Mouse (Mus musculus) ES-Bruce4 (cell line): ENCODE data around the gene Dnpep. TPM values are rescaled to one million over a fixed set of nuclear protein-coding genes. Genes with fewer than 3 reads are reported as not detected.

Experiments used
- H3K27ac ChIP-seq: 2 replicates; pipeline ENCODE4 v1.5.1; 2012; ENCODE audit warnings: low read length, inconsistent platforms; ENCODE audit not compliant: insufficient read depth
- H3K27me3 ChIP-seq: 2 replicates; pipeline ENCODE4 v1.6.1; 2012; ENCODE audit warnings: mild to moderate bottlenecking, low read length, inconsistent platforms; ENCODE audit not compliant: control insufficient read depth, poor library complexity, insufficient read depth, severe bottlenecking
- H3K36me3 ChIP-seq: 2 replicates; pipeline ENCODE4 v1.6.1; 2012; ENCODE audit warnings: inconsistent platforms, mild to moderate bottlenecking, low read length, moderate library complexity; ENCODE audit not compliant: control insufficient read depth, poor library complexity, insufficient read depth, severe bottlenecking
- H3K4me1 ChIP-seq: one replicate; pipeline ENCODE4 v1.8.1; 2011; ENCODE audit warnings: low read length; ENCODE audit not compliant: control insufficient read depth, insufficient read depth
- H3K4me3 ChIP-seq: 2 replicates; pipeline ENCODE4 v1.5.1; 2011; ENCODE audit warnings: low read depth, mild to moderate bottlenecking, low read length
- H3K9ac ChIP-seq: 2 replicates; pipeline ENCODE4 v1.6.1; 2012; ENCODE audit warnings: low read depth, mild to moderate bottlenecking, inconsistent platforms; ENCODE audit not compliant: poor library complexity, severe bottlenecking
- H3K9me3 ChIP-seq: replicated peaks from 2 replicates; pipeline ENCODE4 v1.6.1; 2012; ENCODE audit warnings: mild to moderate bottlenecking, low read length, inconsistent platforms; ENCODE audit not compliant: control insufficient read depth, poor library complexity, insufficient read depth, severe bottlenecking
- CTCF ChIP-seq: IDR thresholded peaks from one replicate; pipeline ENCODE4 v1.8.1; 2011; ENCODE audit warnings: low read depth, low read length
- EP300 ChIP-seq: IDR thresholded peaks from 2 replicates; pipeline ENCODE4 v1.6.1; 2011; ENCODE audit warnings: low read depth, low read length; ENCODE audit not compliant: insufficient read depth
- POLR2A ChIP-seq: IDR thresholded peaks from one replicate; pipeline ENCODE4 v1.8.1; 2011; ENCODE audit warnings: low read length; ENCODE audit not compliant: insufficient read depth
- polyA plus RNA-seq: library from polyadenylated mRNA; stranded (reverse); fragments of >200 nt; gene quantifications from 2 replicates; pipeline ENCODE4 v1.2.4, GENCODE M21; 2011; ENCODE audit warnings: low read depth; ENCODE audit not compliant: missing spikeins, insufficient read depth, insufficient read length

Gene Dnpep
- polyA plus RNA-seq, 1 experiment = 104 TPM

- H3K36me3 ChIP-seq = no peaks in the 10 kb centered on the region
- no peaks in the 10 kb centered on the region for H3K9me3 ChIP-seq
- H3K4me1 ChIP-seq = no peaks in the 10 kb centered on the region
- H3K27me3 ChIP-seq = no peaks in the 10 kb centered on the region
- no peak overlapping the region for H3K27ac ChIP-seq
- no peak overlapping the region for H3K4me3 ChIP-seq
- TF ChIP-seq CTCF (no peak), EP300 (no peak), POLR2A (no peak)
- H3K9ac ChIP-seq = no peak overlapping the region
Measured at GRCm38 (mm10) chr1:75338091-75338694, 20.4 kb upstream of the Dnpep start.

DNA sequence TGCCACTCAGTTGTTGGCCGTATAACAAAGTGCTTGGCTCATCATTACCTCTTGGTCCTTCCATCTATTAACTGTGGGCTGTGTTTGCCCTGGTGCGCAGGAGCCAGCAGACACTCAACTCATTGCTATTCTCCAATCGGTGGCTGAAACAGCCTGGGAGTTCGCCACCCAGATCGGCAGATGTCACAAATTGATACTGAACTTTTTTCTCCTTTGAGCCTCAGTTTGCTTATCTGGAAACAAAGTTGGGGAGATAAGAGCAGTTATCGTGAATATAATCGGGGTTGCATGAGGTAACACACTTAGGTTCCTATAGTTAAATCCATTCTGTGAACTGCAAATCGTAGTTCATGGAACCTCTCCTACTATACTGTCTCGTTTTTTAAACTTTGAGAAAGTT lies 19.3 kb upstream of the Dnpep start:
- Histone ChIP-seq H3K27ac (no peak overlapping the region), H3K4me1 (no peaks in the 10 kb centered on the region), H3K9me3 (no peaks in the 10 kb centered on the region), H3K9ac (no peak overlapping the region), H3K27me3 (no peaks in the 10 kb centered on the region), H3K36me3 (no peaks in the 10 kb centered on the region), H3K4me3 (no peak overlapping the region)
- no peak for TF ChIP-seq EP300
- TF ChIP-seq POLR2A = no peak
- no peak for TF ChIP-seq CTCF

DNA sequence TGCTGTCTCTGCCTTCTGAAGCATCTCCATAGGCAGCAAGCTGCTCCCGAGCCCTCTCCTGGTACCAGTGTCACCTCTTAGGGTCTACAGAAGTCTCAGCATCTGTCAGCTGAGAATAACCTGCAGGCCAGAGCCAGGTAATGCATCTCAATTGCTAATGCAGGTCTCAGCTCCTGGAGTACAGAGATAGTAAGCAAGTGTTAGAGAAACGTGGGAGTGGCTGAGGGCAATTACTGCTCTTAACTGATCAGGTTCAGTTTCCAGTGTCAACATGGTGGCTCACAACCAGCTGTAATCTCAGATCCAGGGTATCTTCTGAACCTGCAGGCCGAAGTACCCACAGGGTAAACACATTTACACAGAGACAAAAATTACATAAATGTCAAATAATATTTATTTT lies 18.7 kb upstream of the Dnpep start:
- Histone ChIP-seq H3K9me3 (no peaks in the 10 kb centered on the region), H3K4me1 (no peaks in the 10 kb centered on the region), H3K9ac (no peak overlapping the region), H3K27me3 (no peaks in the 10 kb centered on the region), H3K27ac (no peak overlapping the region), H3K4me3 (no peak overlapping the region), H3K36me3 (no peaks in the 10 kb centered on the region)
- no peak for TF ChIP-seq EP300

DNA sequence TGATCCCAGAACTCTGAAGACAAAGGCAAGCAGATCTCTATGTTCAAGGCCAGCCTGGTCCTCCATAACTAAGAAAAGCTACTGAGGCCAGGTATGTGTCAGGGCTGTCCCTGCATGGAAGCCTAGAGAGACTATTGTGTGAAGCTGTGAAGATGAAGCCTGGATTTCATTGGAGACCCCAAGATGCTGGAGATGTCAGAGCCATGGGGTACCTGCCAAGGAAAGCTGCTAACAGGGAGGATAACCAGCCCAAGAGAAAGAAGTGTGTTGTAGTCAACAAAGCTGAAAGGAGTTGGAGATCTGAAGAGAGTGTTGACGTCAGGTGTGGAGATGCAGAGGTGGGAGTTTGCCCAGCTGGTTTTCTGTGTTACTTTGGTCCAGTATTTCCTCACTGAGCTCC lies 13.5 kb upstream of the Dnpep start:
- Histone ChIP-seq H3K27ac (no peak overlapping the region), H3K9me3 (peaks cover 3% of the 10 kb centered on the region; the same call in 1 of the 2 replicates), H3K4me3 (no peak overlapping the region), H3K9ac (no peak overlapping the region), H3K27me3 (no peaks in the 10 kb centered on the region), H3K36me3 (no peaks in the 10 kb centered on the region), H3K4me1 (no peaks in the 10 kb centered on the region)
- no peak for TF ChIP-seq CTCF

DNA sequence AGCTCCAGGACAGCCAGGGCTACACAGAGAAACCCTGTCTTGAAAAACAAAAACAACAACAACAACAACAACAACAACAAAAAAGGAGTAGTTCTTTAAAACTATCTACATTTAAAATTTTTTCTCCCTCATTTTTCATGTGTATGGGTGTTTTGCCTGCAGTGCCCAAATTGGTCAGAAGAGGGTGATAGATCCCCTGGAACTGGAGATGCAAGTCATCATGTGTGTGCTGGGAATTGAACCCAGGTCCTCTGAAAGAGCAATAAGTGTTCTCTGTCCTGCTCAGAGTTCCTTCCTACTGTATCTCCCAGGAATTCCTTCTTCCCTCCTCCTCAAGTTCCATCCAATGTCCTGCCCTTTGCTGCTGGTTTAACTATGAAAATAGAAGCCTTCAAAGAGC lies 9.7 kb upstream of the Dnpep start:
- H3K9ac ChIP-seq = no peak overlapping the region
- peaks cover 3% of the 10 kb centered on the region; the same call in 1 of the 2 replicates for H3K9me3 ChIP-seq
- no peak for TF ChIP-seq CTCF
- no peak for TF ChIP-seq EP300
- no peak for TF ChIP-seq POLR2A
- H3K4me1 ChIP-seq = no peaks in the 10 kb centered on the region
- H3K27me3 ChIP-seq = no peaks in the 10 kb centered on the region
- no peak overlapping the region for H3K4me3 ChIP-seq
- H3K27ac ChIP-seq = no peak overlapping the region
- H3K36me3 ChIP-seq = no peaks in the 10 kb centered on the region

DNA sequence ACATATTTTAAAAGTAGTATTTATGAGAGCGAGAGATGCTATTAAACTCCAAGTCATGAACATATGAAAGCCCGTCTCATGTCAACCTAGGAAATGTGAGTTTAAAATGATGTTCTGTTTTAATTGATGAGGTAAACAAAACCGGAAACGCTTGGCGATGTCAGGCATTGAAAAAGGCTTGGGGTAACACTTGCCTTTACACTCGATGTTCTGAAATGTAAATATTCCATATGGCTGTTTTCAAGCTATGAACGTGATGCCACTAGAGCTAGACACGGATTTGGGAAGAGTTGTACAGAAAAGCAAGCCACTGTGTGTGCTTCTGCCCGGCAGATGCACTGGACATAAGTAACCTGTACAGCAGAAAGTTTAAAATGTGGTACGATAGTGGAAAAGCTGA lies 1.4 kb upstream of the Dnpep start:
- Histone ChIP-seq H3K9me3 (no peaks in the 10 kb centered on the region), H3K4me1 (peaks cover 2% of the 10 kb centered on the region), H3K9ac (no peak overlapping the region), H3K27ac (no peak overlapping the region), H3K4me3 (no peak overlapping the region), H3K36me3 (no peaks in the 10 kb centered on the region), H3K27me3 (no peaks in the 10 kb centered on the region)
- TF ChIP-seq EP300 (no peak), CTCF (no peak), POLR2A (no peak)
